Mouse (Mus musculus) retina, postnatal 1 day (tissue): ENCODE measurements around the gene Lrp8.

Source experiments
- DNase-seq: peaks from one replicate; pipeline ENCODE4 v3.0.0-alpha.2; 2012

Lrp8 gene

GRCm38 (mm10) chr4:107802185-107802449, at the start of gene Lrp8:
Lrp8 (plus strand) TSS chr4:107802261.
- DNase-seq: no peak

- DNase-seq: peak; percentile 73
Observed at GRCm38 (mm10) chr4:107756222-107756621, 45.8 kb upstream of the Lrp8 start.

- peak; percentile 62 for DNase-seq
Observed at GRCm38 (mm10) chr4:107757487-107758470, 44.3 kb upstream of the Lrp8 start.

GRCm38 (mm10) chr4:107758938-107759337, 43.1 kb upstream of the Lrp8 start:
- DNase-seq: no peak

- DNase-seq: no peak
Observed at GRCm38 (mm10) chr4:107763001-107763400, 39.1 kb upstream of the Lrp8 start.

- no peak for DNase-seq
Observed at GRCm38 (mm10) chr4:107763598-107763997, 38.5 kb upstream of the Lrp8 start.

- DNase-seq: no peak
Observed at GRCm38 (mm10) chr4:107765196-107765813, 36.8 kb upstream of the Lrp8 start.

- no peak for DNase-seq
Observed at GRCm38 (mm10) chr4:107766182-107766581, 35.9 kb upstream of the Lrp8 start.

GRCm38 (mm10) chr4:107772122-107772825, 29.8 kb upstream of the Lrp8 start:
- DNase-seq: peak; percentile 77

GRCm38 (mm10) chr4:107774868-107775267, 27.2 kb upstream of the Lrp8 start:
- DNase-seq: no peak

- peak; percentile 76 for DNase-seq
Observed at GRCm38 (mm10) chr4:107775672-107776071, 26.4 kb upstream of the Lrp8 start.

- DNase-seq: no peak
Observed at GRCm38 (mm10) chr4:107776990-107777673, 24.9 kb upstream of the Lrp8 start.

- peak; percentile 81 for DNase-seq
Observed at GRCm38 (mm10) chr4:107783541-107783940, 18.5 kb upstream of the Lrp8 start.

GRCm38 (mm10) chr4:107788841-107789240, 13.2 kb upstream of the Lrp8 start:
- peak; percentile 56 for DNase-seq

- DNase-seq: no peak
Observed at GRCm38 (mm10) chr4:107800801-107801200, 1.3 kb upstream of the Lrp8 start.

GRCm38 (mm10) chr4:107801366-107802184, 486 bp upstream of the Lrp8 start:
- DNase-seq: peak; percentile 93

GRCm38 (mm10) chr4:107802450-107803331, 630 bp downstream of the Lrp8 start:
- peak; percentile 68 for DNase-seq

GRCm38 (mm10) chr4:107803351-107804106, 1.5 kb downstream of the Lrp8 start:
- peak; percentile 94 for DNase-seq

- DNase-seq: no peak
Observed at GRCm38 (mm10) chr4:107805491-107805890, 3.4 kb downstream of the Lrp8 start.

GRCm38 (mm10) chr4:107807796-107808195, 5.7 kb downstream of the Lrp8 start:
- DNase-seq: no peak
